Mouse (Mus musculus): ENCODE data around the gene Ipmk. TPM values are rescaled to one million over a fixed set of nuclear protein-coding genes. Genes with fewer than 3 reads are reported as not detected.

Ipmk gene
- total RNA-seq, 1 experiment: 41.9 TPM

GRCm38 (mm10) chr10:71399987-71400386 is 52.4 kb downstream of the Ipmk start:
- Histone ChIP-seq H3K36me3 (ENCODE audit: control insufficient read depth, insufficient read depth, low read length, poor library complexity, severe bottlenecking) (no peaks in the 10 kb centered on the region), H3K9ac (ENCODE audit: insufficient read depth, low read depth, low read length, poor library complexity, severe bottlenecking) (no peak overlapping the region), H3K4me1 (ENCODE audit: control insufficient read depth in 2 of 2, insufficient read depth in 2 of 2, low read length in 2 of 2, poor library complexity in 1 of 2) (no peaks in the 10 kb centered on the region), H3K27ac (ENCODE audit: insufficient read depth, low read depth, low read length, poor library complexity, severe bottlenecking) (no peak overlapping the region), H3K4me3 (ENCODE audit: insufficient read depth in 1 of 2, low read depth in 1 of 2, low read length in 2 of 2, poor library complexity in 1 of 2, severe bottlenecking in 1 of 2) (no peak overlapping the region), H3K9me3 (ENCODE audit: control insufficient read depth, insufficient read depth, low read depth, low read length) (no peaks in the 10 kb centered on the region)
- in situ Hi-C loops (cut with MboI; ENCODE audit: low sequenced_read_pairs in 2 of 2, unreplicated experiment in 2 of 2): no loop called here
- no peak for DNase-seq (ENCODE audit: low read depth, low spot score)
- no peak for TF ChIP-seq CHD2 (IDR thresholded peaks at IDR 0.05; ENCODE audit: low read depth, low read length)
- TF ChIP-seq HCFC1 (IDR thresholded peaks at IDR 0.05; ENCODE audit: borderline replicate concordance, insufficient read depth, low read length): no peak

- H3K27ac ChIP-seq (ENCODE audit: insufficient read depth, low read depth, low read length, poor library complexity, severe bottlenecking): no peak overlapping the region
- H3K4me1 ChIP-seq (ENCODE audit: control insufficient read depth in 2 of 2, insufficient read depth in 2 of 2, low read length in 2 of 2, poor library complexity in 1 of 2): no peaks in the 10 kb centered on the region
- H3K9me3 ChIP-seq (ENCODE audit: control insufficient read depth, insufficient read depth, low read depth, low read length): no peaks in the 10 kb centered on the region
- TF ChIP-seq CHD2 (IDR thresholded peaks at IDR 0.05; ENCODE audit: low read depth, low read length) (no peak), ZC3H11A (IDR thresholded peaks at IDR 0.05; ENCODE audit: borderline replicate concordance, low read depth, low read length) (0 out of 2 replicates have a peak, but pooled peaks have one; percentile 47)
- DNase-seq (ENCODE audit: low read depth, low spot score): peak; percentile 58
- in situ Hi-C loops (cut with MboI; ENCODE audit: low sequenced_read_pairs in 2 of 2, unreplicated experiment in 2 of 2): no loop called here
- H3K36me3 ChIP-seq (ENCODE audit: control insufficient read depth, insufficient read depth, low read length, poor library complexity, severe bottlenecking): no peaks in the 10 kb centered on the region
- no peak overlapping the region for H3K4me3 ChIP-seq (ENCODE audit: insufficient read depth in 1 of 2, low read depth in 1 of 2, low read length in 2 of 2, poor library complexity in 1 of 2, severe bottlenecking in 1 of 2)
- H3K9ac ChIP-seq (ENCODE audit: insufficient read depth, low read depth, low read length, poor library complexity, severe bottlenecking): no peak overlapping the region
These were observed 53.5 kb downstream of the Ipmk start for GRCm38 (mm10) chr10:71400818-71401646.

GRCm38 (mm10) chr10:71403638-71404037 is 56.1 kb downstream of the Ipmk start:
- Histone ChIP-seq H3K9ac (ENCODE audit: insufficient read depth, low read depth, low read length, poor library complexity, severe bottlenecking) (no peak overlapping the region), H3K36me3 (ENCODE audit: control insufficient read depth, insufficient read depth, low read length, poor library complexity, severe bottlenecking) (no peaks in the 10 kb centered on the region), H3K9me3 (ENCODE audit: control insufficient read depth, insufficient read depth, low read depth, low read length) (no peaks in the 10 kb centered on the region), H3K4me1 (ENCODE audit: control insufficient read depth in 2 of 2, insufficient read depth in 2 of 2, low read length in 2 of 2, poor library complexity in 1 of 2) (no peaks in the 10 kb centered on the region), H3K4me3 (ENCODE audit: insufficient read depth in 1 of 2, low read depth in 1 of 2, low read length in 2 of 2, poor library complexity in 1 of 2, severe bottlenecking in 1 of 2) (no peak overlapping the region), H3K27ac (ENCODE audit: insufficient read depth, low read depth, low read length, poor library complexity, severe bottlenecking) (no peak overlapping the region)
- TF ChIP-seq MAFK (IDR thresholded peaks at IDR 0.05; ENCODE audit: insufficient read depth, low read depth, low read length) (no peak), HCFC1 (IDR thresholded peaks at IDR 0.05; ENCODE audit: borderline replicate concordance, insufficient read depth, low read length) (no peak), CHD2 (IDR thresholded peaks at IDR 0.05; ENCODE audit: low read depth, low read length) (no peak), ZNF384 (IDR thresholded peaks at IDR 0.05; ENCODE audit: low read depth, low read length) (no peak), ZC3H11A (IDR thresholded peaks at IDR 0.05; ENCODE audit: borderline replicate concordance, low read depth, low read length) (no peak)
- no peak for DNase-seq (ENCODE audit: low read depth, low spot score)
- in situ Hi-C loops (cut with MboI; ENCODE audit: low sequenced_read_pairs in 2 of 2, unreplicated experiment in 2 of 2): no loop called here

- DNase-seq (ENCODE audit: low read depth, low spot score): no peak
- TF ChIP-seq ZC3H11A (IDR thresholded peaks at IDR 0.05; ENCODE audit: borderline replicate concordance, low read depth, low read length) (no peak), MAFK (IDR thresholded peaks at IDR 0.05; ENCODE audit: insufficient read depth, low read depth, low read length) (no peak), HCFC1 (IDR thresholded peaks at IDR 0.05; ENCODE audit: borderline replicate concordance, insufficient read depth, low read length) (no peak), CHD2 (IDR thresholded peaks at IDR 0.05; ENCODE audit: low read depth, low read length) (no peak), ZNF384 (IDR thresholded peaks at IDR 0.05; ENCODE audit: low read depth, low read length) (no peak)
- H3K9me3 ChIP-seq (ENCODE audit: control insufficient read depth, insufficient read depth, low read depth, low read length): no peaks in the 10 kb centered on the region
- no peak overlapping the region for H3K27ac ChIP-seq (ENCODE audit: insufficient read depth, low read depth, low read length, poor library complexity, severe bottlenecking)
- H3K4me1 ChIP-seq (ENCODE audit: control insufficient read depth in 2 of 2, insufficient read depth in 2 of 2, low read length in 2 of 2, poor library complexity in 1 of 2): no peaks in the 10 kb centered on the region
- H3K9ac ChIP-seq (ENCODE audit: insufficient read depth, low read depth, low read length, poor library complexity, severe bottlenecking): no peak overlapping the region
- in situ Hi-C loops (cut with MboI; ENCODE audit: low sequenced_read_pairs in 2 of 2, unreplicated experiment in 2 of 2): no loop called here
- H3K36me3 ChIP-seq (ENCODE audit: control insufficient read depth, insufficient read depth, low read length, poor library complexity, severe bottlenecking): no peaks in the 10 kb centered on the region
- H3K4me3 ChIP-seq (ENCODE audit: insufficient read depth in 1 of 2, low read depth in 1 of 2, low read length in 2 of 2, poor library complexity in 1 of 2, severe bottlenecking in 1 of 2): no peak overlapping the region
These were observed 58.1 kb downstream of the Ipmk start for GRCm38 (mm10) chr10:71405523-71406217.

All from ES-E14 (cell line).